Mouse (Mus musculus): ENCODE results near the gene Xkrx. TPM values are rescaled to one million over a fixed set of nuclear protein-coding genes. Genes with fewer than 3 reads are reported as not detected.
"Not testable (repeated sequence)": the region's sequence is repeated elsewhere in the genome, so short reads cannot be mapped to it uniquely, and the experiment has no call there.

Gene Xkrx
- polyA plus RNA-seq (2014; fragmentation: Nextera tagmentation; extraction: Ambion mirVana) = 0.24 and 0.69 TPM in 2 replicates

DNA sequence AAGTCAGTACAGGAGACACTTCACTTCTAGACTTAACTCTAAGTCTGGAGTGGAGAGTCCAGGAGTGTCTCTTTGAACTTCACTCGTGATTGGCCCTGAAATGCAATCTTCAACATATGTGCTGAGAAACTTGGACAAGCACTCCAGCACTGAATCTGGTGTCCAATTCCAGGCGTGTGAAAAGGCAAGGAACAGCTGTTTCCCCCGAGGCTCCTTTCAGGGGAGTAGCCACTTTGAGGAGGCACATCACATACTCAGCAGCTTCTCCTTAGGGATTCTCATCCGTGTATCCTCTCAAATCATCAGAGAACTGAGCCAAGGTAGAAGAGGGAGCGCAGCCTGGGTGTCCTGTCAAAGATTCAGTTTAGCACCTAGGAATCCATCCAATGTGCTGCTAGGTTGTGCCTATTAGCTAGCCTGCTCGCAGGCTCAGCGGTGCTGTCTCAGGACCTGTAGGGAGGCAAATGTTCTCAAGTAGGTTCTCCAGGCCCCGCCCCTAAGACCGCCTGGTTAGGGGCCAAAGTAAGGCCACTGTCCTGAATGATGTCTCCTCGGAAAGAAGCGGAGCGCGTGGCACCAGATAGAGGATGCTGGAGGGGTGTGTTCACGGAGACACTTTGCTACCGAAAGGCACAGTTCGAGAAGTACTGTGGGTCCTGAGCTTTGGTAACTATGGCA is at the start of gene Xkrx:
Gene Xkrx, minus strand, starts transcription at position 34 of the 678 bp plus-strand sequence.
- H3K4me1 ChIP-seq (ENCODE audit: control insufficient read depth, insufficient read depth, low read length) = no peaks in the 10 kb centered on the region
- peak; percentile 28 for DNase-seq (ENCODE audit: low spot score)
- peak within 1 kb of the TSS; percentile 53 for H3K4me2 ChIP-seq (ENCODE audit: low read depth, low read length)
- H3K9ac ChIP-seq (ENCODE audit: low read depth, low read length) = no peak within 1 kb of the TSS
- 32% methylated on average over 16 of the region's 16 CpGs for WGBS
- no peak for ATAC-seq (ENCODE audit: low read depth)
- no peaks in the 10 kb centered on the region for H3K36me3 ChIP-seq (ENCODE audit: control insufficient read depth, insufficient read depth, low read length)
- no peaks in the 10 kb centered on the region for H3K9me3 ChIP-seq (ENCODE audit: control insufficient read depth, low read length)
- peak within 1 kb of the TSS; percentile 25 for H3K4me3 ChIP-seq (ENCODE audit: low read depth, low read length)
- H3K27ac ChIP-seq (replicated peaks; ENCODE audit: low read depth, low read length) = no peak within 1 kb of the TSS
- peaks cover 10% of the 10 kb centered on the region; the same call in 1 of the 2 replicates for H3K27me3 ChIP-seq (replicated peaks; ENCODE audit: control insufficient read depth, insufficient read depth, low read length)

DNA sequence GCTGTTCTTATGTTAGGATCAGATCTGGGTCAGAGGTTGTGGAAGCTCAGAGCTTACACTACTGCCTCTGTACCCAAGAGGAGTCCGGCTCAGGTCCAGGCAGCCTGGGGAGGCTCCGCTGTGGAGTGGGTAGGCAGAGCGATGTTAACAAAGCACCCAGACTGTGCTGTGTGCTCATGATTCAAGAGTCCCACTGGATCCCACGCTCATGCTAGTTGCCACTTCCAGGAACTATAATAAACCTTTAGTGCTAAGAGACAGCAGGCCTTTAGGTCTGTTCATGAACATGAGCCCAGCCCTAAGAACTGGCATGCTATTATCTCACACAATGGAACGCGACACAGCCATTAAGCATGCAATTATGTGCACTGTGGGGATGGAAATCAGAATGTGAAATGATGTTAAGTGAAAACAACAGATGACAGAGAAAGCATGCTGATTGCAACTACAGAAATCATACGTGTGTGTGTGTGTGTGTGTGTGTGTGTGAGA is 49.3 kb upstream of the Xkrx start:
- Histone ChIP-seq H3K27ac (replicated peaks; ENCODE audit: low read depth, low read length) (no peak overlapping the region), H3K4me1 (ENCODE audit: control insufficient read depth, insufficient read depth, low read length) (no peaks in the 10 kb centered on the region), H3K27me3 (replicated peaks; ENCODE audit: control insufficient read depth, insufficient read depth, low read length) (0 out of 2 replicates have a peak, but pooled peaks cover 4% of the 10 kb centered on the region), H3K9ac (ENCODE audit: low read depth, low read length) (no peak overlapping the region), H3K9me3 (ENCODE audit: control insufficient read depth, low read length) (no peaks in the 10 kb centered on the region), H3K4me2 (ENCODE audit: low read depth, low read length) (no peak overlapping the region), H3K36me3 (ENCODE audit: control insufficient read depth, insufficient read depth, low read length) (no peaks in the 10 kb centered on the region), H3K4me3 (ENCODE audit: low read depth, low read length) (no peak overlapping the region)
- DNase-seq (ENCODE audit: low spot score) (no peak), ATAC-seq (ENCODE audit: low read depth) (no peak)
- WGBS = 87% methylated on average over 7 of the region's 7 CpGs

DNA sequence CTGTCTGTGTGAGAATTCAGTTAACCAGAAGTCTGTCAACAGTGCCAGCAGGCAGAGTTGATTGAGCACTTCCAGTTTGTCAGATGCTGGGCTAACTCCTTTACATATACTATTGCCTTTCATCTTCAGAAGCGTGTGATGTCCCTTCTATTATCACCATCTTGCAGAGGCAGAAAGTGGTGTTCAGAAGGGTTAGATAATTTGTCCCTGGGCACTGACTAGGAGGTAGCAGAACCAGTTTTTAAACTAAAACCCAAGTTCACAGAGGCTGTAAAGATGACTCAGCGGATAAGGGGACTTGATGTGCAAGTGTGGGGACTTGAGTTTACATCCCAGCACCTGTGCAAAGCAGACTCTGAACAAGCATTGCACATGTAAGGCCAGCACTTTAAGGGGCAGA is 46.6 kb upstream of the Xkrx start:
- no peak overlapping the region for H3K27ac ChIP-seq (replicated peaks; ENCODE audit: low read depth, low read length)
- 64% methylated on average over 2 of the region's 2 CpGs for WGBS
- H3K36me3 ChIP-seq (ENCODE audit: control insufficient read depth, insufficient read depth, low read length) = no peaks in the 10 kb centered on the region
- H3K4me3 ChIP-seq (ENCODE audit: low read depth, low read length) = no peak overlapping the region
- H3K4me1 ChIP-seq (ENCODE audit: control insufficient read depth, insufficient read depth, low read length) = no peaks in the 10 kb centered on the region
- no peak overlapping the region for H3K9ac ChIP-seq (ENCODE audit: low read depth, low read length)
- no peak for DNase-seq (ENCODE audit: low spot score)
- H3K9me3 ChIP-seq (ENCODE audit: control insufficient read depth, low read length) = no peaks in the 10 kb centered on the region
- H3K4me2 ChIP-seq (ENCODE audit: low read depth, low read length) = no peak overlapping the region
- H3K27me3 ChIP-seq (replicated peaks; ENCODE audit: control insufficient read depth, insufficient read depth, low read length) = 0 out of 2 replicates have a peak, but pooled peaks cover 4% of the 10 kb centered on the region
- no peak for ATAC-seq (ENCODE audit: low read depth)

GRCm38 (mm10) chrX:134187201-134187600 is 25.3 kb upstream of the Xkrx start, which contains the start of gene Arl13a:
TSS of gene Arl13a (plus strand) at chrX:134187501.
- DNase-seq (ENCODE audit: low spot score); H3K27me3 ChIP-seq (replicated peaks; ENCODE audit: control insufficient read depth, insufficient read depth, low read length); H3K9ac ChIP-seq (ENCODE audit: low read depth, low read length); H3K27ac ChIP-seq (replicated peaks; ENCODE audit: low read depth, low read length); H3K4me2 ChIP-seq (ENCODE audit: low read depth, low read length); ATAC-seq (ENCODE audit: low read depth); H3K4me3 ChIP-seq (ENCODE audit: low read depth, low read length); H3K36me3 ChIP-seq (ENCODE audit: control insufficient read depth, insufficient read depth, low read length); H3K9me3 ChIP-seq (ENCODE audit: control insufficient read depth, low read length); H3K4me1 ChIP-seq (ENCODE audit: control insufficient read depth, insufficient read depth, low read length): not testable (repeated sequence)
- 93% methylated on average over 8 of the region's 9 CpGs for WGBS

- no peaks in the 10 kb centered on the region for H3K36me3 ChIP-seq (ENCODE audit: control insufficient read depth, insufficient read depth, low read length)
- no peak overlapping the region for H3K4me2 ChIP-seq (ENCODE audit: low read depth, low read length)
- no peak overlapping the region for H3K9ac ChIP-seq (ENCODE audit: low read depth, low read length)
- H3K27me3 ChIP-seq (replicated peaks; ENCODE audit: control insufficient read depth, insufficient read depth, low read length) = no peaks in the 10 kb centered on the region
- no peak for ATAC-seq (ENCODE audit: low read depth)
- WGBS = 92% methylated on average over 1 of the region's 1 CpGs
- no peaks in the 10 kb centered on the region for H3K9me3 ChIP-seq (ENCODE audit: control insufficient read depth, low read length)
- H3K4me3 ChIP-seq (ENCODE audit: low read depth, low read length) = no peak overlapping the region
- DNase-seq (ENCODE audit: low spot score) = no peak
- no peak overlapping the region for H3K27ac ChIP-seq (replicated peaks; ENCODE audit: low read depth, low read length)
- H3K4me1 ChIP-seq (ENCODE audit: control insufficient read depth, insufficient read depth, low read length) = no peaks in the 10 kb centered on the region
These were observed 12.8 kb upstream of the Xkrx start for GRCm38 (mm10) chrX:134174699-134175098.

GRCm38 (mm10) chrX:134170584-134170983 is 8.7 kb upstream of the Xkrx start:
- no peak for ATAC-seq (ENCODE audit: low read depth)

GRCm38 (mm10) chrX:134163484-134163883 is 1.6 kb upstream of the Xkrx start:
- no peaks in the 10 kb centered on the region for H3K4me1 ChIP-seq (ENCODE audit: control insufficient read depth, insufficient read depth, low read length)
- WGBS = 45% methylated on average over 4 of the region's 4 CpGs
- H3K27me3 ChIP-seq (replicated peaks; ENCODE audit: control insufficient read depth, insufficient read depth, low read length) = peaks cover 10% of the 10 kb centered on the region; the same call in 1 of the 2 replicates
- H3K9ac ChIP-seq (ENCODE audit: low read depth, low read length) = no peak overlapping the region
- H3K27ac ChIP-seq (replicated peaks; ENCODE audit: low read depth, low read length) = no peak overlapping the region
- no peaks in the 10 kb centered on the region for H3K9me3 ChIP-seq (ENCODE audit: control insufficient read depth, low read length)
- H3K4me3 ChIP-seq (ENCODE audit: low read depth, low read length) = no peak overlapping the region
- no peak for ATAC-seq (ENCODE audit: low read depth)
- peak overlapping the region; percentile 53; the same call in 1 of the 2 replicates for H3K4me2 ChIP-seq (ENCODE audit: low read depth, low read length)
- no peak for DNase-seq (ENCODE audit: low spot score)
- no peaks in the 10 kb centered on the region for H3K36me3 ChIP-seq (ENCODE audit: control insufficient read depth, insufficient read depth, low read length)

More at GRCm38 (mm10) chrX:134170584-134170983, 8.7 kb upstream of the Xkrx start:
- H3K36me3 ChIP-seq (ENCODE audit: control insufficient read depth, insufficient read depth, low read length) = no peaks in the 10 kb centered on the region
- no peak for DNase-seq (ENCODE audit: low spot score)
- no peaks in the 10 kb centered on the region for H3K9me3 ChIP-seq (ENCODE audit: control insufficient read depth, low read length)
- no peaks in the 10 kb centered on the region for H3K4me1 ChIP-seq (ENCODE audit: control insufficient read depth, insufficient read depth, low read length)
- no peaks in the 10 kb centered on the region for H3K27me3 ChIP-seq (replicated peaks; ENCODE audit: control insufficient read depth, insufficient read depth, low read length)
- WGBS = 88% methylated on average over 1 of the region's 1 CpGs
- no peak overlapping the region for H3K27ac ChIP-seq (replicated peaks; ENCODE audit: low read depth, low read length)
- H3K4me2 ChIP-seq (ENCODE audit: low read depth, low read length) = no peak overlapping the region
- H3K9ac ChIP-seq (ENCODE audit: low read depth, low read length) = no peak overlapping the region
- no peak overlapping the region for H3K4me3 ChIP-seq (ENCODE audit: low read depth, low read length)

- Histone ChIP-seq H3K27me3 (replicated peaks; ENCODE audit: control insufficient read depth, insufficient read depth, low read length) (peaks cover 10% of the 10 kb centered on the region; the same call in 1 of the 2 replicates), H3K4me3 (ENCODE audit: low read depth, low read length) (peak overlapping the region; percentile 25), H3K9ac (ENCODE audit: low read depth, low read length) (no peak overlapping the region), H3K4me2 (ENCODE audit: low read depth, low read length) (peak overlapping the region; percentile 53), H3K27ac (replicated peaks; ENCODE audit: low read depth, low read length) (no peak overlapping the region), H3K36me3 (ENCODE audit: control insufficient read depth, insufficient read depth, low read length) (no peaks in the 10 kb centered on the region), H3K9me3 (ENCODE audit: control insufficient read depth, low read length) (no peaks in the 10 kb centered on the region), H3K4me1 (ENCODE audit: control insufficient read depth, insufficient read depth, low read length) (no peaks in the 10 kb centered on the region)
- 21% methylated on average over 11 of the region's 11 CpGs for WGBS
- ATAC-seq (ENCODE audit: low read depth) = no peak
- DNase-seq (ENCODE audit: low spot score) = no peak
These were observed 950 bp upstream of the Xkrx start for GRCm38 (mm10) chrX:134162826-134163225.

GRCm38 (mm10) chrX:134160442-134160841 is 1.4 kb downstream of the Xkrx start:
- Histone ChIP-seq H3K4me3 (ENCODE audit: low read depth, low read length) (no peak overlapping the region), H3K9me3 (ENCODE audit: control insufficient read depth, low read length) (no peaks in the 10 kb centered on the region), H3K4me2 (ENCODE audit: low read depth, low read length) (no peak overlapping the region), H3K27me3 (replicated peaks; ENCODE audit: control insufficient read depth, insufficient read depth, low read length) (peaks cover 10% of the 10 kb centered on the region; the same call in 1 of the 2 replicates), H3K4me1 (ENCODE audit: control insufficient read depth, insufficient read depth, low read length) (no peaks in the 10 kb centered on the region), H3K27ac (replicated peaks; ENCODE audit: low read depth, low read length) (no peak overlapping the region), H3K36me3 (ENCODE audit: control insufficient read depth, insufficient read depth, low read length) (no peaks in the 10 kb centered on the region), H3K9ac (ENCODE audit: low read depth, low read length) (no peak overlapping the region)
- DNase-seq (ENCODE audit: low spot score) = no peak
- ATAC-seq (ENCODE audit: low read depth) = no peak
- 82% methylated on average over 2 of the region's 2 CpGs for WGBS

All from embryonic facial prominence, embryonic 14.5 days (tissue).